Mouse (Mus musculus): ENCODE data around the gene Prrc2a.
"Not testable (repeated sequence)": the region's sequence is repeated elsewhere in the genome, so short reads cannot be mapped to it uniquely, and the experiment has no call there.

Gene Prrc2a

GRCm38 (mm10) chr17:35131500-35132173 is 33.1 kb downstream of the Prrc2a start, which contains the start of gene Apom:
Gene Apom, minus strand, starts transcription at chr17:35132050.
- DNase-seq, result no peak

- DNase-seq, result no peak
Measured at GRCm38 (mm10) chr17:35131038-35131437, 33.7 kb downstream of the Prrc2a start.

GRCm38 (mm10) chr17:35128996-35129395 is 35.7 kb downstream of the Prrc2a start:
- DNase-seq, result no peak

DNA sequence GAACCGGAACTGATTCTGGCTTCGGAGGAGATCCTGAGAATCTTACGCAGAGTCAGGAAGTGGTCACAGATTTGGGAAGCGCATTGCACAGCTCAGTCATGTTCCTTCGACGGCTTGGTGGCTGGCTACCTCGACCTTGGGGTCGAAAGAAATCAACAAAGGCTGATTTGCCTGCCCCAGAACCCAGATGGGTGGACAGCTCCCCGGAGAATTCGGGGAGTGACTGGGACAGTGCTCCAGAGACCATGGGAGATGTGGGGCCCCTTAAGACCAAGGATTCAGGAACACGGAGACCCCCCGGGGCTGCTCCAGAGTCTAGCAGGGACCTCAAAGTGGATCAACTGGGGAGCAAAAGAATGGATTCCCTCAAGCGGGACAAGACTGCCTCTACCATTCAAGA is 37.7 kb downstream of the Prrc2a start:
- DNase-seq, result no peak

GRCm38 (mm10) chr17:35126206-35126611 is 38.5 kb downstream of the Prrc2a start, which contains the start of gene D17H6S53E:
Gene D17H6S53E, plus strand, starts transcription at chr17:35126373.
- peak; percentile 84 to 89 for DNase-seq

GRCm38 (mm10) chr17:35125578-35125977 is 39.1 kb downstream of the Prrc2a start:
- no peak for DNase-seq

DNA sequence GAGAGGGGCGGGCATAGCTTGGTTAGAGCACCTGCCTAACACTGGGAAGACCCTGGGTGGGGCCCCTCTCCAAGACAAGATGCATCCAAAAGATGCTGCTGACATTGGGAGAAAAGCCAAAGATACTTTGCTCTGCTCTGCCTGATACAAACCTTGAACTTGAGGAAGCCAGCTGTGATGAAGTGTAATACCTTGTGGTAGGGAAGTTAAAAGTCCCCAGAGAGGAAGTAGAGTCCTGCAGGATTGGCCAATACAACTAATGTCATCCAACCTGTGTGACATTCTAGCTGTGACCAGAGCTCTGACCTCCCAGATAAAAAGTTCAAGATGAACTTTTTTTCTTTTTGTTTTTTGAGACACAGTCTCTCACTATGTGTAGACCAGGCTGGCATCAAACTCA is 39.6 kb downstream of the Prrc2a start:
- no peak for DNase-seq

DNA sequence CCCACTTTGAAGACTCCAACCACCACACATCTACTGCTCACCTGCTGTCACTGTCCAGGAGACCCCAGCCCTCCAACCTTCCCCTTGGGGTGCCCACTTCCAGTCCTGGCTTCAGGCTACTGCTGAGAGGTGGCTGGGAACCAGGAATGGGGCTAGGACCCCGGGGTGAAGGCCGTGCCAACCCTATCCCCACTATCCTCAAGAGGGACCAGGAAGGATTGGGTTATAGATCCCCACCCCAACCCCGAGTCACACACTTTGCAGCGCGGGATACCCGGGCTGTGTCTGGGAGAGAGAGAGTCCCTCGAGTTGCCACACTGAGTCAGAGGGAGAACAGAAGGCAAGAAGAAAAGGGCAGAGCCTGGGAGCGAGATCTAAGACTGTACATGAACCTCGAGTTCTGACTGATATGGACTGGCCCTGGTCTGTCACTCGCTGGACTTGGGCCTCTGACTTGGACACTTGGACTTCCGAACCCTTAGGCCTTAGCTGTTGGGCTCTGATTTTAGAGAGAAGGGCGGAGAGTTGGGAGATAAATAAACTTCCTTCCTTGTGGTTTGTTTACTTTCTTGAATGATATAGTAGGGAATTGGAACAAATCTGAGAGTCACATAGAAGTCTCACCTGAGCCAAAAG is 40.3 kb downstream of the Prrc2a start:
- DNase-seq, result not testable (repeated sequence)

- not testable (repeated sequence) for DNase-seq
Measured at GRCm38 (mm10) chr17:35123287-35123686, 41.4 kb downstream of the Prrc2a start.

DNA sequence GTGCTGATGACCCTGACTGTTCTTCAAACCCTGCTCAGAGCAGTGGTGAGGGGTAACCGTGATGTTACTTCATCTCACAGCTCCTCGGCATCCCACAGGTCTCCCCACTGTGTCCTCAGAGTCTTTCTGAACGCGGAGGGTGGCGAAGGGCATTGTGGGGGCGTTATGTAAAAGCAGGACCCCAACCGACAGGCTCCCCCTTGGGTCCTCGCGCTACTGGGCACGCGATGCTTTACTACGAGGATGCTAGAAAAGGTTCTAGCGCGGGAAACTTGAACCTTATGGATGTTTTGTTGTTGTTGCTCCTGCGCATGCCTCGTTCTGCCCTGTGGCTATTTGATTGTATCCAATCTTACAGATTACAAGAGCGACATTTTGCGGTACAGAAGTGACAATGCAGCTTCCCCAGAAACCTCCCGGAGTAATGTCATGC is 42.8 kb downstream of the Prrc2a start, which contains the start of gene Csnk2b:
Csnk2b (minus strand) TSS at position 183 of the 433 bp plus-strand sequence.
- peak; percentile 28 to 55 for DNase-seq

GRCm38 (mm10) chr17:35121143-35121799 is 43.4 kb downstream of the Prrc2a start, which contains the start of gene Gpank1:
Gene Gpank1, plus strand, starts transcription at chr17:35121455.
- DNase-seq, result peak; percentile 97 to 99

DNA sequence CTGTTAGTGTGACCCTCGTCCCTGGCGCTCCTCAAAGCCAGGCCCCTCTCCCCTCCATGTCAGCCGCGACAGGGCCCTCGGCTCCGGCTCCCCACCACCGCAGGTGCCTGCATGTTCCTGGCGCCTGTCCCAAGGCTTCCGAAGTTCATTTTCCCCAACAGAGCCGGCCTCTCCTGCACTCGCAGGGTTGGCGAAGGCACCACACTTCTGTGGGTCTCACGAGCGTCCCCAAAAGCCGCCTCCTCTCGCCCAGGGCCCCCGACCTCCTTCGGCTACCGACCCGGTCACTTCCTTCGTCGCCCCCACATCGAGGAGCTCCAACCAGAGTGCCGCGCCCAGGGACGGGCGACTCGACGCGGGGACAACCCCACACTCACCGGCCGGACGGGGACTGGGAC is 44.0 kb downstream of the Prrc2a start:
- DNase-seq, result no peak

DNA sequence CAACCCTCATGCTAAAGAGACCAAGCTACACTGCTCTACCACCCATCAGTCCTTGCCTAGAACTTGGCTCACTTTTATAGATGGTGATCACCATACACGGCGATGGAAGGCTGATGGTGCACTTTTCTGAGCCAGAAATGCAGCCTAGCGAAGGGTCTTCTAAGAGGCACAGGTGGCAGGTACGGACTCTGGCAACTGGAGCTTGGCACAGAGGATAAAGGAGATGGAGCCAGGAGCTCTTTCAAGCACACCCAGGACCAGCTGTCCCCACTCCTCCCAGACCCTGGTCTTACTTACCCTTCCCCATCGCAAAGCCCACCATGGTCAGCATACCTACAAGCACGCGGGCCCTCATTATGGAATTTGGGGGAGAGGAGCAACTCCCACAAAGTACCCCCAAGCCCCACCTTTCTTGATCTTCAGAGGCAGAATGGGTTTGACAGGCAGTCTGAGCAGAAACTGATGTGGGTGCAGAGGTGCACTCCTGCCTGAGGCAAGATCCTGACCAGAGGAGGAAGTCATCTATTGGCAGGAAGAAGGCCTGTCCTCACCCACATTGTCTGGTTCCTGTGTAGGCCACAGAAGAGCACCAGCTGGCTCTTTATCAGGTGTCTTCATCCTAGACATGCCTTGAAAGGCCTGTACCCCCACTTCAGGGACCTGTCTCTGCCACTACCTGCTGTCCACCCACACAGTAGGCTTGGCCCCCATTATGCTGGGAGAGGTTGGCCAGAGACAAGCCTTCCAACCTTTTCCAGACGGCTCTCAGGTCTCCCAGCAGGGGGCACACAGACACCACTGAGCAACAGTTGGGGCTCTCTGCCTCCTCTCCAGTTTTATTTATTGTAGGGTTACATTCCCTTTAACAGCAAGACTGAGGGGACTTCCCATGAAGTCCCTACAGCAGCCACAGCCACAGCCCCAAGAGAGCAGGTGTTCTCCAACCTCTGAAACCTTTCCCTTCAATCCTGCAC is 49.4 kb downstream of the Prrc2a start, which contains the start of gene Ly6g5b:
Ly6g5b (minus strand) TSS at position 383 of the 974 bp plus-strand sequence.
- DNase-seq, result peak; percentile 60 to 64

DNA sequence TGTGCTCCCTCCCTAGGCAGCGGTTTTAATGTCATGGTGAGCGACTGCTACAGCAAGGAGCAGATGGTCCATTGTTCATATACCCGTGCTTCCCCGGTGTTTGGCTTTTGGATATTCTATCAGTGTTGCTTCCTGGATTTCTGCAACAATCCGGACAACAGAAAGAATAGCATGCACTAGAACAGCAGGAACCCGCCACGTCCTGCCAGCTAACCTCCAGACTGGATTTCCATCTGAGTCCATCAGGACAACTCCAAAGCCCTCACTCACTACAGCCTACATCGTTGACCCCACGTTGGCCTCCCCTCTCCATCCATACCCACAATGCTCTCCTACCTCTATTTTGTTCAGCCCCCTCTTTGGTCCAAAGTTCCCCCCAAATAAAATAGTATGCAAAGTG is 52.9 kb downstream of the Prrc2a start:
- no peak for DNase-seq

GRCm38 (mm10) chr17:35108097-35108496 is 56.6 kb downstream of the Prrc2a start, which contains the start of gene Ly6g5c:
Gene Ly6g5c, plus strand, starts transcription at chr17:35108279.
- no peak for DNase-seq

DNA sequence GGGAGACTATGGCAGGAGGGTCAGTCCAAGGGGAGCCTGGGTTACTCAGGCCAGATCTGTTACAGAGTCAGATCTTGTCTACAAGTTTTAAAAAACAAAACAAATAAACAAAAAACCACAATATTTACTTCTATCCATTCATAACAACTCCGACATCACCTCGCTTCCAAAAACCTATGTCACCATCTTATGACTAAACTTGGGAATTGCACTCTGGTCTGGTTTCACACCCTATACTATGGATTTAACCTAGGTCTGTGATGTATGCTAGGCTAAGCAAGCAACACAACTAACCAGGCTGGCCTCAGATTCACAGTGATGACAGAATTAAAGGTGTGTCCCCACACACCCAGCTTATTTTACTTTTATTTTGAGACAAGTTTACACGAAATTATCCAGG is 58.2 kb downstream of the Prrc2a start:
- no peak for DNase-seq

- peak; percentile 30 to 46 for DNase-seq
Measured at GRCm38 (mm10) chr17:35105740-35106389, 58.8 kb downstream of the Prrc2a start.

DNA sequence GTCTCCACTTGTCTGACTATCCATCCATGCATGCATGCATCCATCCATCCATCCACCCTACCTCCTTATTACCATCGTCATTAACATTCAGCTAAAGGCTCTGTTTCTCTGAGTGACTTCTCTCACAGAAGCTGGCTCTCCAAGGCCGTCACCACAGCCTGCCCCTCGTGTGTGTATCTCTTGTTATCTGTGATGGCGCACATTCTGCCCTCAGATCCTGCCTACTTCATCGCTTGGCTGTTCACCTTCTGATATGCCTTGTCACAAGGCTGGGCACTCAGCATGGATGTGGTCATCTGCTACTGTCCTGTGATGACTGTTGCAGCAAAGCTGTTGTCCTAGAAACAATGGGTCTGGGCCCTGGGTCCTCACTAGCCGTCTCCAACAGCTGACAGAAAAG is 59.9 kb downstream of the Prrc2a start:
- no peak for DNase-seq

DNA sequence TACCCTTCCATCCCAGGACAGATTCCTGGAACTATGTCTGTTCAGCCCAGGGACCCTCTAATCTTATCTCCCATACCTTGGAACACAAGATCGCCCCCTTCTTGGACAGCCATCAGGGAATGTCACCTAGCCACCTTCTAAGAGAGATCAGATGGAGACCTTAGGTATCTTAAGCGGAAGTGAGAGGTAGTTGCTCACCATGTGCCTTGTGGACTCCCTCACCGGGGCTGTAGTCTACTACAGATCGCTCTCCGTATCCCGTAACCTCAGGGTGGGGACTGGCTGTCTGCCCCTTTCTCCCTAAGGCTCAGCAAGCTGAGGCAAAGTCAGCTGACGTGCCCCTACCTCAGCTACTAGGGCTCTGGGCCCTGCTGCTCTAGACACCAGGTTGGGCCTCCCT is 60.6 kb downstream of the Prrc2a start:
- DNase-seq, result no peak

DNA sequence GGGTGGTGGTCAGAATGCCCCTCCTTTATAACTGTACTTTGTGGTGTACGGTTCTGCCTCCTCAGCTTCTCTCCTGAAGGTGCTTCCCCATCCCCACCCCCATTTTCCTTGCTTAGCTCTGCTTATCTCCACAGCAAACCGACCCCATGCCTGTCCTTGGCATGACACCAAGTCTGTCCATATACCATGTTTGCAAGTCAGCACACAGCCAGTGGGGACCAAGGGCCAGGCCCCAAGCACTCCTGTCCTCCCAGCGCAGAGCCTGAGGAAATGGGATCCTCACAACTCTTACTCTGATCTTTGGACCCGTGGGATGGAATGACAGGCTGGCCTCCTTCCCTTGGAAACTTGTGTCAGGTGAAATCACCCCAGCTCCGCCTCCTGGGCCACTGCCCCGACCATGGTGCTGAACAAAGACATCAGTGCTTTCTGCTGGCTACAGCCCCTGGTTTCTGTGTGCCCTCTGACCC is 61.4 kb downstream of the Prrc2a start:
- no peak for DNase-seq

DNA sequence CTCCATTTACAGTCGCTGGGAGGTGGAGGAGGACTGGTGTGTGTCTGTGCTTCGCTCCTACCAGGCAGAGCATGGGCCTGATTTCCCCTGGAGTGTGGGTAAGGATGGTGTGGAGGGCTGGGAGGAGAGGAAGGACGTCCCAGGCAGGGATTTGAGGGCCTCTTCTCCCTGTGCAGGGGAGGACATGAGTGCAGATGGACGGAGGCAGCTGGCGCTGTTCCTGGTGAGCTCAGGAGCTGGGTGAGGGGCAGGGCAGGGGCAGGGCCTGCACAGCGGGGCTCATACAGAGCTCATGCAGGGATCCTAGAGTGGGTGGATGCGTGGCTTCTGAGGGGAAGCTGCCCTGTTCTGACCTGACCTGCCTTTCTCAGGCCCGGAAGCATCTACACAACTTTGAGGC is 62.4 kb downstream of the Prrc2a start:
- DNase-seq, result no peak

- no peak for DNase-seq
Measured at GRCm38 (mm10) chr17:35101161-35101560, 63.5 kb downstream of the Prrc2a start.

Measured in thymus, postnatal 36 days (tissue).